24 mouse cellular contexts compared by ENCODE assay signal in the genomic region with DNA sequence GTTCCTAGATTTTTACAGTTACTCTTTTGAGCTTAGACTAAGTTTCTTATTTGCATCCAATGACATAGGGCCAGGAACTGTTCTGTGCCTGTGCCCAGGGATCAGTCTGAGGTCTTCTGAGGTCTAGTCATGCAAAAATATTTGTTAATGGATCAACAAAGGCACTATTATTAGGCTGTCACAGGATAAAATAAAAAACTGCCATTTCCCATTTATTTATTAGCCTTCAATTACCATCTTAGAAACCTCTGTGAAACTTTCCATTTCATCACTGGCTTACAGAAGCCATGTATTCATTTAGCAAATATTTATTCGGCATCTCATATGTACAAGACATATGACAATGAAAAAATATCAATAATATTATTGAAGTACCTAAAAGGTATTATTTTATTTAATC. TPM values are rescaled to one million over a fixed set of nuclear protein-coding genes. Genes with fewer than 3 reads are reported as not detected.
DNase-seq lines count a peak whose midpoint lies in the region; ATAC-seq lines count a peak whose summit lies in the region.
"Had no signal": no experiment of that assay in that cellular context is flagged by ENCODE, and none has a peak within 500 bp of the region (broad histone marks: within the 10 kb centered on the region; RNA-seq: fewer than 3 reads in every experiment).

No protein-coding gene starts in this region.

- WGBS in heart, embryonic 12.5 days: 81% methylated on average over 1 of the region's 1 CpGs
- 77% methylated on average over 1 of the region's 1 CpGs for WGBS in liver, embryonic 11.5 days
- 83% methylated on average over 1 of the region's 1 CpGs for WGBS in liver, embryonic 12.5 days (ENCODE audit: insufficient replicate concordance)
- 93% methylated on average over 1 of the region's 1 CpGs for WGBS in midbrain, embryonic 16.5 days

- no peaks in the 10 kb centered on the region for H3K36me3 ChIP-seq in heart, embryonic 12.5 days
- no peaks in the 10 kb centered on the region for H3K36me3 ChIP-seq in liver, embryonic 11.5 days (ENCODE audit: control insufficient read depth, insufficient read depth, low read length)
- no peaks in the 10 kb centered on the region for H3K36me3 ChIP-seq in liver, embryonic 12.5 days
- no peaks in the 10 kb centered on the region for H3K36me3 ChIP-seq in midbrain, embryonic 16.5 days (ENCODE audit: control insufficient read depth, insufficient read depth, low read length)
- H3K36me3 ChIP-seq: embryonic facial prominence, embryonic 12.5 days; hindbrain, embryonic 15.5 days; limb, embryonic 13.5 days had no signal

- no peaks in the 10 kb centered on the region for H3K27me3 ChIP-seq in heart, embryonic 12.5 days (replicated peaks)
- H3K27me3 ChIP-seq in liver, embryonic 11.5 days (replicated peaks; ENCODE audit: control insufficient read depth, insufficient read depth, low read length): no peaks in the 10 kb centered on the region
- no peaks in the 10 kb centered on the region for H3K27me3 ChIP-seq in liver, embryonic 12.5 days (replicated peaks)
- H3K27me3 ChIP-seq in midbrain, embryonic 16.5 days (ENCODE audit: control insufficient read depth, insufficient read depth, low read depth, low read length): no peaks in the 10 kb centered on the region
- H3K27me3 ChIP-seq: embryonic facial prominence, embryonic 12.5 days; forebrain, embryonic 13.5 days; hindbrain, embryonic 15.5 days; limb, embryonic 13.5 days; Patski had no signal

- H3K4me1 ChIP-seq in heart, embryonic 12.5 days (replicated peaks): peaks cover 5% of the 10 kb centered on the region
- H3K4me1 ChIP-seq in liver, embryonic 11.5 days (replicated peaks; ENCODE audit: control insufficient read depth, insufficient read depth, low read length): no peaks in the 10 kb centered on the region; the same call in 1 of the 2 replicates
- H3K4me1 ChIP-seq in liver, embryonic 12.5 days: no peaks in the 10 kb centered on the region
- peaks cover 9% of the 10 kb centered on the region; the same call in 1 of the 2 replicates for H3K4me1 ChIP-seq in brown adipose tissue, adult 24 weeks (ENCODE audit: control insufficient read depth, insufficient read depth, insufficient read length, low read length)
- no peaks in the 10 kb centered on the region for H3K4me1 ChIP-seq in midbrain, embryonic 16.5 days (ENCODE audit: control insufficient read depth, insufficient read depth, low read length)
- H3K4me1 ChIP-seq: embryonic facial prominence, embryonic 12.5 days; forebrain, embryonic 13.5 days; hindbrain, embryonic 15.5 days; limb, embryonic 13.5 days had no signal

- H3K4me3 ChIP-seq in heart, embryonic 12.5 days: no peak overlapping the region
- no peak overlapping the region for H3K4me3 ChIP-seq in liver, embryonic 11.5 days (ENCODE audit: low read depth, low read length)
- no peak overlapping the region for H3K4me3 ChIP-seq in liver, embryonic 12.5 days
- H3K4me3 ChIP-seq in brown adipose tissue, adult 24 weeks (ENCODE audit: insufficient read depth, low read depth, low read length): no peak overlapping the region
- H3K4me3 ChIP-seq in midbrain, embryonic 16.5 days (ENCODE audit: low read depth, low read length): no peak overlapping the region
- H3K4me3 ChIP-seq: embryonic facial prominence, embryonic 12.5 days; erythroblast, embryonic 14.5 days; forebrain, embryonic 13.5 days; hindbrain, embryonic 15.5 days; limb, embryonic 13.5 days had no signal

- H3K9me3 ChIP-seq in heart, embryonic 12.5 days (replicated peaks): no peaks in the 10 kb centered on the region
- no peaks in the 10 kb centered on the region for H3K9me3 ChIP-seq in liver, embryonic 11.5 days (ENCODE audit: control insufficient read depth, low read length)
- no peaks in the 10 kb centered on the region for H3K9me3 ChIP-seq in liver, embryonic 12.5 days (replicated peaks)
- no peaks in the 10 kb centered on the region for H3K9me3 ChIP-seq in midbrain, embryonic 16.5 days (replicated peaks; ENCODE audit: control insufficient read depth, low read length, poor library complexity, severe bottlenecking)
- H3K9me3 ChIP-seq: embryonic facial prominence, embryonic 12.5 days; forebrain, embryonic 13.5 days; hindbrain, embryonic 15.5 days; limb, embryonic 13.5 days had no signal

- peak overlapping the region; percentile 57 for H3K27ac ChIP-seq in heart, embryonic 12.5 days (ENCODE audit: poor library complexity, severe bottlenecking)
- H3K27ac ChIP-seq in liver, embryonic 11.5 days (ENCODE audit: low read depth, low read length): no peak overlapping the region
- H3K27ac ChIP-seq in liver, embryonic 12.5 days: no peak overlapping the region
- peak overlapping the region; percentile 83 for H3K27ac ChIP-seq in brown adipose tissue, adult 24 weeks (replicated peaks; ENCODE audit: low read depth, low read length)
- H3K27ac ChIP-seq in midbrain, embryonic 16.5 days (ENCODE audit: low read length): no peak overlapping the region
- H3K27ac ChIP-seq: embryonic facial prominence, embryonic 12.5 days; forebrain, embryonic 13.5 days; hindbrain, embryonic 15.5 days; limb, embryonic 13.5 days; liver, embryonic 14.5 days had no signal

- no peak overlapping the region for H3K4me2 ChIP-seq in heart, embryonic 12.5 days
- no peak overlapping the region for H3K4me2 ChIP-seq in liver, embryonic 11.5 days
- no peak overlapping the region for H3K4me2 ChIP-seq in liver, embryonic 12.5 days
- H3K4me2 ChIP-seq in midbrain, embryonic 16.5 days (ENCODE audit: low read length): no peak overlapping the region
- H3K4me2 ChIP-seq: embryonic facial prominence, embryonic 12.5 days; forebrain, embryonic 13.5 days; hindbrain, embryonic 15.5 days; limb, embryonic 13.5 days; midbrain, embryonic 11.5 days had no signal

- no peak overlapping the region for H3K9ac ChIP-seq in heart, embryonic 12.5 days
- no peak overlapping the region for H3K9ac ChIP-seq in liver, embryonic 11.5 days (ENCODE audit: low read depth, low read length)
- no peak overlapping the region for H3K9ac ChIP-seq in liver, embryonic 12.5 days
- no peak overlapping the region for H3K9ac ChIP-seq in midbrain, embryonic 16.5 days (ENCODE audit: low read depth, low read length)
- H3K9ac ChIP-seq: embryonic facial prominence, embryonic 12.5 days; forebrain, embryonic 13.5 days; hindbrain, embryonic 15.5 days; limb, embryonic 13.5 days; liver, embryonic 14.5 days had no signal

- no peak for ATAC-seq in heart, embryonic 12.5 days (ENCODE audit: insufficient number of reproducible peaks, low FRiP score)
- no peak for ATAC-seq in liver, embryonic 11.5 days (replicated peaks; ENCODE audit: low FRiP score)
- ATAC-seq in liver, embryonic 12.5 days: no peak
- ATAC-seq in midbrain, embryonic 16.5 days: no peak
- ATAC-seq: forebrain, embryonic 13.5 days; Patski had no signal

- no peak for DNase-seq in heart, postnatal 4 days
- DNase-seq in liver, embryonic 11.5 days (ENCODE audit: low spot score): peak; percentile 8
- DNase-seq in ovary, adult 18-20 months (ENCODE audit: low spot score): no peak
- DNase-seq: cerebellum, adult 2 months; cerebellum, postnatal 25 days had no signal

RNA-seq across cellular contexts. Expression of gene Adipoq, which starts 20.3 kb away (rescaled TPM):
- 0.18 TPM in 1 of 2 replicates, not detected in the other for polyA plus RNA-seq in heart, embryonic 12.5 days (2016; fragmentation: Nextera tagmentation; extraction: Ambion mirVana)
- 1 to 10 TPM; 4.9 to 6.2 TPM for total RNA-seq in heart, postnatal 4 days (2021)
- not detected in 2 replicates for polyA plus RNA-seq in liver, embryonic 11.5 days (2014; fragmentation: Nextera tagmentation; extraction: Ambion mirVana)
- not detected in 2 replicates for polyA plus RNA-seq in liver, embryonic 12.5 days (2016; fragmentation: Nextera tagmentation; extraction: Ambion mirVana)
- polyA plus RNA-seq in brown adipose tissue, adult 24 weeks (2012; ENCODE audit: insufficient read depth, insufficient read length, missing spikeins): 1,590 and 1,771 TPM in 2 replicates
- not detected in 2 replicates for polyA plus RNA-seq in midbrain, embryonic 16.5 days (2015; fragmentation: Nextera tagmentation; extraction: Ambion mirVana)
- total RNA-seq: hematopoietic stem cell, adult 5-6 weeks; left cerebral cortex, adult 18-20 months; left cerebral cortex, postnatal 25 days; megakaryocyte progenitor cell, adult 5-6 weeks; neutrophil, adult 5-6 weeks had no signal
- polyA plus RNA-seq: embryonic facial prominence, embryonic 12.5 days; erythroblast, embryonic 14.5 days; forebrain, embryonic 13.5 days; hindbrain, embryonic 15.5 days; intestine, embryonic 14.5 days; liver, embryonic 14.5 days; midbrain, embryonic 11.5 days; Patski had no signal

RNA-seq across cellular contexts. Expression of gene Rfc4, which starts 39.1 kb away (rescaled TPM):
- 95.0 and 106 TPM in 2 replicates for polyA plus RNA-seq in heart, embryonic 12.5 days (2016; fragmentation: Nextera tagmentation; extraction: Ambion mirVana)
- total RNA-seq in heart, postnatal 4 days (2021): 10 to 100 TPM; 34.9 to 37.4 TPM
- 204 and 227 TPM in 2 replicates for polyA plus RNA-seq in liver, embryonic 11.5 days (2014; fragmentation: Nextera tagmentation; extraction: Ambion mirVana)
- 184 and 199 TPM in 2 replicates for polyA plus RNA-seq in liver, embryonic 12.5 days (2016; fragmentation: Nextera tagmentation; extraction: Ambion mirVana)
- polyA plus RNA-seq in brown adipose tissue, adult 24 weeks (2012; ENCODE audit: insufficient read depth, insufficient read length, missing spikeins): 13.8 and 15.6 TPM in 2 replicates
- 36.0 and 37.1 TPM in 2 replicates for polyA plus RNA-seq in midbrain, embryonic 16.5 days (2015; fragmentation: Nextera tagmentation; extraction: Ambion mirVana)
- polyA plus RNA-seq: adrenal gland, adult 2 months had no signal

RNA-seq across cellular contexts. Expression of gene St6gal1, which starts 57.9 kb away (rescaled TPM):
- polyA plus RNA-seq in heart, embryonic 12.5 days (2016; fragmentation: Nextera tagmentation; extraction: Ambion mirVana): 18.9 and 21.9 TPM in 2 replicates
- 10 to 100 TPM; 19.8 to 20.3 TPM for total RNA-seq in heart, postnatal 4 days (2021)
- polyA plus RNA-seq in liver, embryonic 11.5 days (2014; fragmentation: Nextera tagmentation; extraction: Ambion mirVana): 16.1 and 18.7 TPM in 2 replicates
- 7.5 and 7.9 TPM in 2 replicates for polyA plus RNA-seq in liver, embryonic 12.5 days (2016; fragmentation: Nextera tagmentation; extraction: Ambion mirVana)
- polyA plus RNA-seq in brown adipose tissue, adult 24 weeks (2012; ENCODE audit: insufficient read depth, insufficient read length, missing spikeins): 7.3 and 8.6 TPM in 2 replicates
- 19.3 and 28.5 TPM in 2 replicates for polyA plus RNA-seq in midbrain, embryonic 16.5 days (2015; fragmentation: Nextera tagmentation; extraction: Ambion mirVana)
- polyA plus RNA-seq: erythroblast, embryonic 14.5 days had no signal

RNA-seq across cellular contexts. Expression of gene Eif4a2, which starts 59.4 kb away (rescaled TPM):
- 195 and 209 TPM in 2 replicates for polyA plus RNA-seq in heart, embryonic 12.5 days (2016; fragmentation: Nextera tagmentation; extraction: Ambion mirVana)
- 100 to 1,000 TPM; 206 to 231 TPM for total RNA-seq in heart, postnatal 4 days (2021)
- polyA plus RNA-seq in liver, embryonic 11.5 days (2014; fragmentation: Nextera tagmentation; extraction: Ambion mirVana): 189 and 200 TPM in 2 replicates
- 99.9 and 102 TPM in 2 replicates for polyA plus RNA-seq in liver, embryonic 12.5 days (2016; fragmentation: Nextera tagmentation; extraction: Ambion mirVana)
- 287 and 288 TPM in 2 replicates for polyA plus RNA-seq in brown adipose tissue, adult 24 weeks (2012; ENCODE audit: insufficient read depth, insufficient read length, missing spikeins)
- 364 and 366 TPM in 2 replicates for polyA plus RNA-seq in midbrain, embryonic 16.5 days (2015; fragmentation: Nextera tagmentation; extraction: Ambion mirVana)

Comparison
In these comparisons a context has a peak if more than half of its experiments do, and no peak if none do; other contexts are left out.
1. H3K27ac ChIP-seq: peak in heart, embryonic 12.5 days (single experiment) and brown adipose tissue, adult 24 weeks (single experiment); none in liver, embryonic 11.5 days (single experiment), liver, embryonic 12.5 days (single experiment) and midbrain, embryonic 16.5 days (single experiment).
2. RNA of gene Adipoq, which starts 20.3 kb away (polyA plus RNA-seq): 1,590 to 1,771 TPM in brown adipose tissue, adult 24 weeks; 0.18 TPM in heart, embryonic 12.5 days, not detected in midbrain, embryonic 16.5 days, not detected in liver, embryonic 12.5 days and not detected in liver, embryonic 11.5 days; every median in the first group is over 1,000 times any median in the second.